Mouse (Mus musculus) heart, postnatal 0 days (tissue): ENCODE measurements around the gene Fam98c. TPM values are rescaled to one million over a fixed set of nuclear protein-coding genes. Genes with fewer than 3 reads are reported as not detected.

Source experiments
- ATAC-seq: fragments of 200-750 bp; cut with Nextera tagmentation; 2 replicates; pipeline ENCODE4 v1.8.0; 2017; ENCODE audit warnings: low read depth, moderate number of reproducible peaks, moderate library complexity; ENCODE audit not compliant: insufficient read depth
- DNase-seq: peaks from one replicate; pipeline ENCODE4 v3.0.0-alpha.2; 2016; ENCODE audit warnings: low spot score
- H3K27ac ChIP-seq: fragments of 300-500 bp; sonication (generic); 2 replicates; pipeline ENCODE4 v1.5.1; 2014; ENCODE audit warnings: low read depth, mild to moderate bottlenecking
- H3K27me3 ChIP-seq: fragments of 300-500 bp; sonication (generic); 2 replicates; pipeline ENCODE4 v1.6.1; 2014; ENCODE audit warnings: low read length, mixed read lengths; ENCODE audit not compliant: control insufficient read depth, insufficient read depth
- H3K36me3 ChIP-seq: fragments of 300-500 bp; sonication (generic); replicated peaks from 2 replicates; pipeline ENCODE4 v1.6.1; 2014; ENCODE audit warnings: low read length, mixed read lengths; ENCODE audit not compliant: control insufficient read depth, insufficient read depth
- H3K4me1 ChIP-seq: fragments of 300-500 bp; sonication (generic); 2 replicates; pipeline ENCODE4 v1.6.1; 2014; ENCODE audit warnings: antibody characterized with exemption; ENCODE audit not compliant: control insufficient read depth, insufficient read depth
- H3K4me2 ChIP-seq: fragments of 300-500 bp; sonication (generic); 2 replicates; pipeline ENCODE4 v1.6.1; 2014; ENCODE audit warnings: low read depth, mild to moderate bottlenecking, low read length, moderate library complexity
- H3K4me3 ChIP-seq: fragments of 300-500 bp; sonication (generic); 2 replicates; pipeline ENCODE4 v1.5.1; 2014; ENCODE audit warnings: low read depth, low read length
- H3K9ac ChIP-seq: fragments of 300-500 bp; sonication (generic); replicated peaks from 2 replicates; pipeline ENCODE4 v1.6.1; 2014; ENCODE audit warnings: low read depth, low read length, mixed read lengths
- H3K9me3 ChIP-seq: fragments of 300-500 bp; sonication (generic); replicated peaks from 2 replicates; pipeline ENCODE4 v1.6.1; 2016; ENCODE audit warnings: low read length; ENCODE audit not compliant: control insufficient read depth
- CTCF ChIP-seq: IDR thresholded peaks from 2 replicates; pipeline ENCODE4 v1.5.1; 2016; ENCODE audit warnings: antibody characterized with exemption, control low read depth, low read depth
- EP300 ChIP-seq: IDR thresholded peaks from 2 replicates; pipeline ENCODE4 v1.6.1; 2016; ENCODE audit warnings: antibody characterized with exemption, low read depth
- WGBS: fragments of 180-500 bp; shearing (Covaris S2); extraction: QIAGEN DNeasy Blood & Tissue Kit; methylation state at CpG from one replicate; pipeline ENCODE4 v1.1.7; 2014; 5-methylcytosine and 5-hydroxymethylcytosine counted together
- polyA plus RNA-seq: library from polyadenylated mRNA; unstranded; fragments of >200 nt; fragmentation: Nextera tagmentation; extraction: Ambion mirVana; gene quantifications from 2 replicates; pipeline ENCODE4 v1.2.1, GENCODE M21; 2015
- total RNA-seq: library from RNA; depleted of rRNA; stranded (reverse); fragments of >200 nt; gene quantifications from 2 replicates; pipeline ENCODE4 v1.2.3, GENCODE M21; 2014; ENCODE audit warnings: low replicate concordance

The Fam98c gene
- total and polyA plus RNA-seq, 2 experiments from 2014 or later: 23.2 to 28.1 TPM

DNA sequence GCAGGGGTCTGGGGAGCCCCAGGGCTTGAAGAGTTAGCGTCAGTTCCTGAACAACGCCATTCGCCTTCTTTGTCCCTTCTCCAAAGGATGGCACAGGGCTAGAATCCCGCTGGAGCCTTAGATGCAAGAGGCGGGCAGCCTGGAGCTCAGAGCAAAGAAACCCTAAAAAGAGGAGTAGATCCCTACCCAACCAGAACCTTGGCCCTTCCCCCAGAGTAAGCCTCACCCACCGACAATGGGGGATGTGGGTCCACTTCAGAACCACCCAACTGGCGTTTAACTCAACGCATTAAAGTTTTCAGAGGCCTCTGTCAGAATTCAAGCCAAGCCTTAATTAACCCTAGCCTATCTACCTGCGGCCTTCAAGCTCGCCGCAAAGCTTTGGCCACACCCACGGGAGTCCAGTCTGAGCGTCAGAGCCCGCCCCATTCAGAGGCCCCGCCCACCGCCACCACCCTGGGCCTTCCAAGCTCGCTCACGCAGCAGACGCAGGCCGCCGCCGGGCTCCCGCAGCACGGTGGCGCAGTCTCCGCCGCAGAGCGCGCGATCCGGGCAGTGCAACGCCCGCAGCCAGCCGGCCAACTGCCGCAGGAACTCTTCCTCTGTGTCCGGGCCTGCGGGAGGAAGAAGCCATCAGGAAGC lies 717 bp downstream of the Fam98c start:
- 8% methylated on average over 35 of the region's 37 CpGs for WGBS
- ATAC-seq: peak; percentile 90

DNA sequence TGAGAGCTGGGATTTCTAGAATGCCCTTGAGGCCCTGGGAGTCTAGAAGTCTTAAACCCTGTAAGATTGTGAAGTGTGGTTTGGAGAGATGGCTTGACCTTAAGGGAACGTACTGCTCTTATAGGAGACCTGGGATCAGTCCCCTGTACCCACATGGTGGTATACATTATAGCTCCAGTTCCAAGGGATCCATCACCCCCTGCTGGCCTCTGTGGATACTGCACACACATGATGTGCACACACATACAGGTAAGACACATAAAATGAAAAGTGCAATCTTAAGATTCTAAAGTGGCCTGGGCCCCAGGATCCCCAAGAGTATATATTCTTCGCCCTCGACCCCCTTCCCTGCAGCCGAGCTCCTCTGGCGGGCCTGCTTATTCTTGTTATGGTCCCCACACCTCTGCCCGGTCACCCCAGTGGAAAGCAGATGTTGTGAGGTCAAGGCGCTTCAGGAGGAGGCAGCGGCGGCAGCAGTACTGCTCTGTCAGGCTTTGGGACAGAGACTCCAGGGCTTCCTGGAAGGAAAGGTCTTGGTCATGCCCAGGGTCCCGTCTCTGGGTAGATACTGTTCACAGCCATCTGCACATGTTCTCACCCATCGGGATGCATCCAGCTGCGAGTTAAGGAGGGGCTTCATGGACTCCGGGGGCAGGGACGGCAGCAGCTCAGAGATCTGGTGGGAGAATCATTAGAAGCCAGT lies 1.9 kb downstream of the Fam98c start:
- 95% methylated on average over 14 of the region's 14 CpGs for WGBS
- Histone ChIP-seq H3K9me3 (no peaks in the 10 kb centered on the region), H3K4me2 (no peak overlapping the region), H3K4me1 (no peaks in the 10 kb centered on the region), H3K27me3 (peaks cover 13% of the 10 kb centered on the region), H3K9ac (no peak overlapping the region), H3K4me3 (no peak overlapping the region), H3K36me3 (0 out of 2 replicates have a peak, but pooled peaks cover 12% of the 10 kb centered on the region), H3K27ac (no peak overlapping the region)
- no peak for TF ChIP-seq CTCF
- no peak for TF ChIP-seq EP300
- DNase-seq: no peak
- no peak for ATAC-seq

More for the DNA sequence above, 717 bp downstream of the Fam98c start:
- peak overlapping the region; percentile 80 for H3K27ac ChIP-seq
- no peaks in the 10 kb centered on the region for H3K9me3 ChIP-seq
- peak overlapping the region; percentile 74 for H3K9ac ChIP-seq
- H3K27me3 ChIP-seq: peaks cover 14% of the 10 kb centered on the region
- DNase-seq: peak; percentile 62
- 0 out of 2 replicates have a peak, but pooled peaks cover 12% of the 10 kb centered on the region for H3K36me3 ChIP-seq
- H3K4me3 ChIP-seq: peak overlapping the region; percentile 77
- H3K4me2 ChIP-seq: peak overlapping the region; percentile 92
- H3K4me1 ChIP-seq: no peaks in the 10 kb centered on the region
- 0 out of 2 replicates have a peak, but pooled peaks have one; percentile 7 for TF ChIP-seq CTCF
- no peak for TF ChIP-seq EP300

DNA sequence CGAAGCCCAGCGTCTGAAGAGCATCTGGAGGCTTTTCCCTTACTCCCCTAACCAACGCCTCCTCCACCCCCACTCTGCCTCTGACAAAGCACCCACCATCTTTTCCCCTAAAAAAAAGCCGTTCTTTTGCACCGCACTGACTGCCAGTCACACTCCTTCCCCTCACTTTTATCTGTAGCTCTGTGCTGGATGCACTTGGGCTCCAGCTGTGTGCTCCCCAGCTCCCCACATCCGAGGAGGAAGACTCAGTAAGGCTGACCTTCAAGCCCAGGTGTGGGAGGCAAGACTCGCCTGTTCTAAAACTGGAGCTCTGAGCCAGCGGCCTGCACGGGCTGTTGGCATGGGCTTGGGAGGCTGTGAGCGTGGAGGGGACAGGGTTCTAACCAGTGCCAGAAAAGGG lies 4.5 kb downstream of the Fam98c start:
- H3K4me2 ChIP-seq: no peak overlapping the region
- TF ChIP-seq EP300 (no peak), CTCF (no peak)
- no peak overlapping the region for H3K4me3 ChIP-seq
- H3K4me1 ChIP-seq: no peaks in the 10 kb centered on the region
- no peak overlapping the region for H3K27ac ChIP-seq
- H3K9ac ChIP-seq: no peak overlapping the region
- ATAC-seq (no peak), DNase-seq (no peak)
- H3K36me3 ChIP-seq: 0 out of 2 replicates have a peak, but pooled peaks cover 12% of the 10 kb centered on the region
- 45% methylated on average over 10 of the region's 10 CpGs for WGBS
- H3K9me3 ChIP-seq: no peaks in the 10 kb centered on the region
- no peaks in the 10 kb centered on the region for H3K27me3 ChIP-seq

DNA sequence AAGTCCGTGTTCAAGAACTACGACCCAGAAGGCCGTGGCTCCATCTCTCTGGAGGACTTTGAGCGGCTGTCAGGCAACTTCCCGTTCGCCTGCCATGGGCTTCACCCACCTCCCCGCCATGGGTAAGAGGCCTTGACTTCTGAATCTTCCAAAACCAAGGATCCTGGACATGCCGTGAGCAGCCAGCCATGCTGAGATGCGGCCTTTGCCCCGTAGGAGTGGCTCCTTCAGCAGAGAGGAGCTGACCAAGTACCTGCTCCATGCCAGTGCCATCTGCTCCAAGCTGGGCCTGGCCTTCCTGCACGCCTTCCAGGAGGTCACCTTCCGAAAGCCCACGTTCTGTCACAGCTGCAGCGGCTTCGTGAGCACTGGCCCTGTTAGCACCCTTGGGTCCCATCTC lies 7.3 kb downstream of the Fam98c start:
- Histone ChIP-seq H3K4me2 (no peak overlapping the region), H3K4me1 (no peaks in the 10 kb centered on the region), H3K9ac (no peak overlapping the region), H3K27me3 (no peaks in the 10 kb centered on the region), H3K4me3 (no peak overlapping the region), H3K36me3 (0 out of 2 replicates have a peak, but pooled peaks cover 4% of the 10 kb centered on the region), H3K9me3 (no peaks in the 10 kb centered on the region), H3K27ac (no peak overlapping the region)
- DNase-seq (no peak), ATAC-seq (no peak)
- 88% methylated on average over 15 of the region's 15 CpGs for WGBS
- no peak for TF ChIP-seq CTCF
- no peak for TF ChIP-seq EP300

DNA sequence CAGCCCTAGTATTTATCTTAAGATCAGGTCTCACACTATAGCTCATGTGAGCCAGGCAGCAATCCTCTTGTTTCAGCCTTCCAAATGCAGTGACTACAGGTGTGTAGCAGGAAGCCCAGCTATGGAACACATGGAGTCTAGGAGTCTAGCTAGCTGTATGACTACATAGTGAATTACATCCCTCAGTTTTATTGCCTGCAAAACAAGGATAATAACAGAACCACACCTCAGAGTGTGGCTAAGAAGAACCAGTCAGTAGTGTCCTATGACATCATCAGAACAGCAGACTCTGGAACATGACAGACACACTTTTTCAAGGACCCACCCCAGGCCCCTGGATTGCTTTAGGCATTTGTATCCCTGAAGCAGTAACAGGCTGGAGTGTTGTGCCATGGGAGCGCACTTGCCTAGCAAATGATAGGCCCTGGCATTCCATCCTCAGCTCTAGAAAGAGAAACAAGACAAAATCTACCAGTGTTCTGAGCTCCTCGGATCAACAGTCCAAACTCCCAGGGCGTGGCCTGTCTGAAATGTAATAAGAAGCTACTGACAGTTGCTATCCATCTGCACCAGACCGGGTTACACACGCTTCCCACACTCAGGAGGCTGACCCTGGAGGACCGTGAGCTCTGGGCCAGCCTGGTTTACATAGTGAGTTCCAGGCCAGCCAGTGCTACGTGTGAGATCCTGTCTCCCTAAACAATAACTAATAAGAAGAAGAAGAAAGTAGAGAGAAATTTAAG lies 9.2 kb downstream of the Fam98c start:
- DNase-seq: no peak
- H3K27ac ChIP-seq: no peak overlapping the region
- H3K9ac ChIP-seq: no peak overlapping the region
- WGBS: 78% methylated on average over 7 of the region's 7 CpGs
- H3K27me3 ChIP-seq: no peaks in the 10 kb centered on the region
- no peak for ATAC-seq
- TF ChIP-seq EP300 (no peak), CTCF (no peak)
- H3K36me3 ChIP-seq: no peaks in the 10 kb centered on the region
- no peaks in the 10 kb centered on the region for H3K9me3 ChIP-seq
- no peak overlapping the region for H3K4me3 ChIP-seq
- no peak overlapping the region for H3K4me2 ChIP-seq
- H3K4me1 ChIP-seq: no peaks in the 10 kb centered on the region
